Mouse (Mus musculus): ENCODE measurements around the gene Trib2. TPM values are rescaled to one million over a fixed set of nuclear protein-coding genes. Genes with fewer than 3 reads are reported as not detected.

The Trib2 gene
- total and polyA plus RNA-seq, 3 experiments, result 20.1 to 80.6 (median 53.8) TPM

DNA sequence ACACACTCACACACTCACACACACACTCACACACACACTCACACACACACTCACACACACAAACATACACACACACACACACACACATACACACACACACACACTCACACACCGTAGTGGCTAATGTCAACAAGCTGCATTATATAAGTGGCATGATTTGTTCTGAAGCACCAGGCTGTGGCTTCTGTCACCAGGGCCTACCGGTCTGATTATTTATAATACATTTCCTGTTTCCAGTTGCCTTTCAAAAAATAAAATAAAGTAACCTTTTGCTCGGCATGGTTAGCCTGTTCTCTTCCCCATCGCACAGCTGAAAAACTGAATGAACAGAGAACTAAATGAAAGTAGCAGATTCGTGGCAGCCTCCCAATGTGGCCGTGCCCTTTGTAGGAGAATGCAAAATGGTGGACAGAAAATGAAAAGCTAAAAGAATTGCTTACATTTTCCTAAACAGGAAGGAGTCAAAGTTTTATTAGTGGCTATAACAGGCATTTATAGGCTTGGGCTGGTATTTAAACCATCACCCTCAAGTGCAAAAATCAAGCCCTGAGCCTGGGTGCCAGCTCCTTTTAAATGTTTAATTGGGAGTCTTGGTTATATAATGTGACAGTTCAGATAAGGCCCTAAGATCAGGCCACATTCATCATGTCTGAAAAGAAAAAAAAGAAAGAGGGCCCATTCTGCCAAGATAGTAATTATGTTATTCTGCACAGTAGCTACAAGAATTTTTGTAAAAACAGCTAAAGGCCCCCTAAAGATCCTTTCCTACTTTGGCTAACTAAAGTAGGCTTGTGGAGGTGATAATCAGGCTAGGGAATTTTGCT lies 4.4 kb downstream of the Trib2 start:
- Histone ChIP-seq H3K9ac (ENCODE audit: control insufficient read depth, low read depth, low read length, poor library complexity, severe bottlenecking) (peak overlapping the region; percentile 61), H3K27me3 (ENCODE audit: control insufficient read depth in 1 of 2, insufficient read depth in 2 of 2, low read length in 2 of 2) (no peaks in the 10 kb centered on the region), H3K9me3 (replicated peaks; ENCODE audit: insufficient read depth, low read length) (no peaks in the 10 kb centered on the region), H3K4me3 (ENCODE audit: control insufficient read depth in 1 of 2, insufficient read depth in 1 of 2, low read depth in 2 of 2, low read length in 2 of 2) (peak overlapping the region; percentile 45 to 97), H3K4me1 (ENCODE audit: control insufficient read depth in 1 of 2, insufficient read depth in 2 of 2, low read length in 2 of 2) (peaks cover 0 to 12% of the 10 kb centered on the region in 2 experiments), H3K27ac (ENCODE audit: control insufficient read depth, low read depth, low read length) (peak overlapping the region; percentile 55), H3K36me3 (ENCODE audit: control insufficient read depth in 1 of 2, insufficient read depth in 2 of 2, low read length in 2 of 2) (peaks cover 7 to 8% of the 10 kb centered on the region in 2 experiments), H3K79me2 (ENCODE audit: control insufficient read depth, insufficient read depth, low read length, poor library complexity) (peaks cover 62% of the 10 kb centered on the region)
- DNase-seq (ENCODE audit: low read depth, low spot score), result peak; percentile 48
- TF ChIP-seq GATA1 (IDR thresholded peaks at IDR 0.05; ENCODE audit: low read depth, low read length) (peak; percentile 45; the same call in 1 of the 2 replicates), EP300 (IDR thresholded peaks at IDR 0.05; ENCODE audit: low read depth in 1 of 2, low read length in 2 of 2) (peak in 1 of 2 experiments; percentile 40; a peak in 1 of 4 replicates), SIN3A (IDR thresholded peaks at IDR 0.05; ENCODE audit: low read length) (0 out of 2 replicates have a peak, but pooled peaks have one; percentile 52), CHD1 (IDR thresholded peaks at IDR 0.05; ENCODE audit: low read depth, low read length) (no peak; the same call in 1 of the 2 replicates), ZNF384 (IDR thresholded peaks at IDR 0.05; ENCODE audit: low read depth, low read length) (peak; percentile 77), ETS1 (IDR thresholded peaks at IDR 0.05; ENCODE audit: low read depth, low read length) (0 out of 2 replicates have a peak, but pooled peaks have one; percentile 7), KAT2A (conservative IDR thresholded peaks at IDR 0.05; ENCODE audit: low read depth, low read length) (no peak)

GRCm38 (mm10) chr12:15811682-15812081 lies 5.0 kb downstream of the Trib2 start:
- TF ChIP-seq SIN3A (IDR thresholded peaks at IDR 0.05; ENCODE audit: low read length), result peak; percentile 2; the same call in 1 of the 2 replicates
- TF ChIP-seq POLR2AphosphoS5 (IDR thresholded peaks at IDR 0.05; ENCODE audit: borderline replicate concordance, low read depth, low read length), result no peak
- H3K36me3 ChIP-seq (ENCODE audit: control insufficient read depth in 1 of 2, insufficient read depth in 2 of 2, low read length in 2 of 2), result peaks cover 11 to 12% of the 10 kb centered on the region in 2 experiments
- H3K4me1 ChIP-seq (ENCODE audit: control insufficient read depth in 1 of 2, insufficient read depth in 2 of 2, low read length in 2 of 2), result peaks cover 0 to 12% of the 10 kb centered on the region in 2 experiments
- no peak overlapping the region; the same call in 1 of the 2 replicates for H3K9ac ChIP-seq (ENCODE audit: control insufficient read depth, low read depth, low read length, poor library complexity, severe bottlenecking)
- H3K9me3 ChIP-seq (replicated peaks; ENCODE audit: insufficient read depth, low read length), result no peaks in the 10 kb centered on the region
- DNase-seq (ENCODE audit: low read depth, low spot score), result peak; percentile 22
- peak overlapping the region; percentile 45 to 97; a peak in 3 of 4 replicates for H3K4me3 ChIP-seq (ENCODE audit: control insufficient read depth in 1 of 2, insufficient read depth in 1 of 2, low read depth in 2 of 2, low read length in 2 of 2)
- no peak overlapping the region for H3K27ac ChIP-seq (ENCODE audit: control insufficient read depth, low read depth, low read length)
- no peaks in the 10 kb centered on the region for H3K27me3 ChIP-seq (ENCODE audit: control insufficient read depth in 1 of 2, insufficient read depth in 2 of 2, low read length in 2 of 2)
- H3K79me2 ChIP-seq (ENCODE audit: control insufficient read depth, insufficient read depth, low read length, poor library complexity), result peaks cover 62% of the 10 kb centered on the region

DNA sequence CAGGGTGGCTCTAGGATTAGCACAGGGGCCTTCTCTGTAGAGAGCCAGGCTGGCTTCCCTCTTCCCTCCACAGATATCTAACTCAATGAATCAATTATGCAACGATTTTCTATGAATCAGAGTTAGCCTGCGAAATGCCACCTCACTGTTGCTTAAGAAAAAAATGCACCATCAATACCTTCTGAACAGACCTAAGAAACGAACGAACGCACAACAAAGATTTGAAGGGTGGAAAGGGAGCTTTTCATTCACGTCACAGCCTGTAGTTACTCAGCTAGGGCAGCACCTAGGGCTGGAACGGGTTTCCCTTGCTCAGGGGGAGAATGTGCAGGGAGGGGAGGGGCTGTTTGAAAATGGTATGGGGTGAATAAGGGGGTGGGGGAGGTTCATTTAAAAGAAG lies 5.8 kb downstream of the Trib2 start:
- H3K79me2 ChIP-seq (ENCODE audit: control insufficient read depth, insufficient read depth, low read length, poor library complexity), result peaks cover 59% of the 10 kb centered on the region
- peaks cover 0 to 12% of the 10 kb centered on the region in 2 experiments for H3K4me1 ChIP-seq (ENCODE audit: control insufficient read depth in 1 of 2, insufficient read depth in 2 of 2, low read length in 2 of 2)
- H3K36me3 ChIP-seq (ENCODE audit: control insufficient read depth in 1 of 2, insufficient read depth in 2 of 2, low read length in 2 of 2), result peaks cover 11 to 15% of the 10 kb centered on the region in 2 experiments
- TF ChIP-seq RAD21 (IDR thresholded peaks at IDR 0.05; ENCODE audit: low read depth, low read length) (no peak), ZMIZ1 (IDR thresholded peaks at IDR 0.05; ENCODE audit: low read depth, low read length) (no peak), USF1 (IDR thresholded peaks at IDR 0.05; ENCODE audit: low read depth, low read length) (no peak), GATA1 (IDR thresholded peaks at IDR 0.05; ENCODE audit: low read depth, low read length) (no peak), UBTF (IDR thresholded peaks at IDR 0.05; ENCODE audit: borderline replicate concordance, insufficient read depth, low read depth, low read length) (no peak)
- H3K9me3 ChIP-seq (replicated peaks; ENCODE audit: insufficient read depth, low read length), result no peaks in the 10 kb centered on the region
- no peak overlapping the region for H3K27ac ChIP-seq (ENCODE audit: control insufficient read depth, low read depth, low read length)
- H3K27me3 ChIP-seq (ENCODE audit: control insufficient read depth in 1 of 2, insufficient read depth in 2 of 2, low read length in 2 of 2), result no peaks in the 10 kb centered on the region
- no peak overlapping the region for H3K9ac ChIP-seq (ENCODE audit: control insufficient read depth, low read depth, low read length, poor library complexity, severe bottlenecking)
- H3K4me3 ChIP-seq (ENCODE audit: control insufficient read depth in 1 of 2, insufficient read depth in 1 of 2, low read depth in 2 of 2, low read length in 2 of 2), result no peak overlapping the region
- DNase-seq (ENCODE audit: low read depth, low spot score), result no peak

Measured in MEL (cell line).